Mouse (Mus musculus): ENCODE measurements around the gene Gm20388.
A peak's percentile ranks its signal among the peaks of the same experiment; 100 is the strongest.

Gene Gm20388

DNA sequence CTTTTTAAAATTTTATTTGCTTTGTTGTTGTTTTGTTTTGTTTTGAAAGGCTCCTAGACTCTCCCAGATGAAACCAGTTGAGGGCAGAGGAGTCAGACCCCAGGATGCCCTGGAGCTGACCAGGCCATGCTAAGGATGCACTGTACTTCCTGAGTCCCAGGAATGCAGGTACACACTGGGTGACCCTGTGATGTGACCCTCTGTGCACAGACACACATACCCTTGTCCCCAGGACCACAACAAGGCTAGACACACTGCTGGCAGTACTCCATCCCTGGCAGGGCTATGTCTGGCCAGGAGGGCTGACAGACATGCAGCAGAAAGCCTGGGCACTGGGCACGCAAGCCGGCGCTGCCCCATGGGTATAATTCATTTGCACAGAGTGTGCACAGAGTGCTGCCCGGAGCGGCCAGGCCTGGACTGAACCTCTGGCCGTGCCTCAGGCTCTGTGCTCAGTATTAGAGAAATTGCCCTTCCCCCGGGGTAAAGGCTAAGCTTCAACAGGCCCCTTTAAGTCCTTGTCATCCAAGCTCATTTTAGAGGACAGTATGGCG is 2856.1 kb downstream of the Gm20388 start:
- no peak for DNase-seq (ENCODE audit: low spot score in 2 of 2)

- DNase-seq (ENCODE audit: low spot score in 2 of 2), result no peak
These were observed 2856.6 kb downstream of the Gm20388 start for GRCm38 (mm10) chr8:122767229-122767628.

- no peak for DNase-seq (ENCODE audit: low spot score in 2 of 2)
These were observed 2858.8 kb downstream of the Gm20388 start for GRCm38 (mm10) chr8:122769251-122770058.

DNA sequence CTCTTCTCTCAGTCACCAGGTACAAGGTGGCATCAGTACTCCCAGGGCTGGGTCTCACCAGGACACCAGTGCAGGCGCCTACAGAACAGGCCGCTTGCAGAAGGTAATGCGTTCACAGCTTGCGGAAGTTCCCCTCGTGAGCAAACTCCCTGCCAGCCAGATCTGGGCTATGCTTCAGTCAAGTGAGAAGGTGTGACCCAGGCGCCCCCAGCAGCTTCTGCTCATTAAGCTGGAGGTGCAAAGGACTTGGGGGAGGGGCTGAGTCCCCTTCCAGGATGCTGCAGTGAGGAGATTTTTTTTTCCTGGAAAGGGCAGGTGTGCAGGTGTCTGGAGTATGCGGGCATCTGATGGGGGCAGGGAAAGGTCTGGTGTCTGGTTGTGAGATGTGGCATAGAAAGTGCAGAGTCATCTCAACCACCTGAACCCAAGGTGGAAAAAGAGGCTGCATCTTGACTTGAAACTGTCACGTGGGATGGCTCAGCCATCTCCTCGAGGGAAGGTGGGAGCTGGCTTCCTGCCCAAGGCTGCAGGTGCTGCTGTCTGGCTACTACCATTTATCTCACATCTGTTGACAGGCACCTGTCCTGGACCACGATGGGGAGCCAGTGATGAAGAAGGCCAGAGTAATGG is 2861.9 kb downstream of the Gm20388 start:
- DNase-seq (ENCODE audit: low spot score in 2 of 2), result no peak

- peak; percentile 41 to 59 for DNase-seq (ENCODE audit: low spot score in 2 of 2)
These were observed 2864.9 kb downstream of the Gm20388 start, which contains the start of gene Acsf3 for GRCm38 (mm10) chr8:122775285-122776155. Acsf3 (plus strand) TSS chr8:122775486.

GRCm38 (mm10) chr8:122777701-122778100 is 2867.1 kb downstream of the Gm20388 start:
- no peak for DNase-seq (ENCODE audit: low spot score in 2 of 2)

- no peak for DNase-seq (ENCODE audit: low spot score in 2 of 2)
These were observed 2868.1 kb downstream of the Gm20388 start for GRCm38 (mm10) chr8:122778703-122779239.

- DNase-seq (ENCODE audit: low spot score in 2 of 2), result no peak
These were observed 2868.6 kb downstream of the Gm20388 start for GRCm38 (mm10) chr8:122779255-122779654.

DNA sequence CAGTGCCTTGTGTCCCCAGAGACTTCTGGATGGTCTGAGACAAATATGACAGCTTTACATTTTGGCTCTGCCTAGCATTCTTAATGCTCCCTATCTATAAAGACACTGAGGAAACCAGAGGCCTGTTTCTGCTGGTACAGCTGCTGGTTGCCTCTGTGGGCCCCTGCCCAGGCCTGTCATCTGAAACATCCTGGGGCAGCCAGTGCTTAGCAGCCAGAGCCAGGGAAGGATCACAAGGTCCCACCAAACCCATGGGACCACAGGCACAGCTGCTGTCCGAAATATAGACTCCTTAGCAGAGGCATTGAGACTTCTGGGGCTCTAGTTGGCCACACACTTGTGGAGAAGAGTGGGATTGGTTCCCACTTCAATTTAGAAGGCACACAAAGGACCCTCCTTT is 2874.1 kb downstream of the Gm20388 start:
- DNase-seq (ENCODE audit: low spot score in 2 of 2), result no peak

- DNase-seq (ENCODE audit: low spot score in 2 of 2), result no peak
These were observed 2879.2 kb downstream of the Gm20388 start for GRCm38 (mm10) chr8:122789796-122790195.

DNA sequence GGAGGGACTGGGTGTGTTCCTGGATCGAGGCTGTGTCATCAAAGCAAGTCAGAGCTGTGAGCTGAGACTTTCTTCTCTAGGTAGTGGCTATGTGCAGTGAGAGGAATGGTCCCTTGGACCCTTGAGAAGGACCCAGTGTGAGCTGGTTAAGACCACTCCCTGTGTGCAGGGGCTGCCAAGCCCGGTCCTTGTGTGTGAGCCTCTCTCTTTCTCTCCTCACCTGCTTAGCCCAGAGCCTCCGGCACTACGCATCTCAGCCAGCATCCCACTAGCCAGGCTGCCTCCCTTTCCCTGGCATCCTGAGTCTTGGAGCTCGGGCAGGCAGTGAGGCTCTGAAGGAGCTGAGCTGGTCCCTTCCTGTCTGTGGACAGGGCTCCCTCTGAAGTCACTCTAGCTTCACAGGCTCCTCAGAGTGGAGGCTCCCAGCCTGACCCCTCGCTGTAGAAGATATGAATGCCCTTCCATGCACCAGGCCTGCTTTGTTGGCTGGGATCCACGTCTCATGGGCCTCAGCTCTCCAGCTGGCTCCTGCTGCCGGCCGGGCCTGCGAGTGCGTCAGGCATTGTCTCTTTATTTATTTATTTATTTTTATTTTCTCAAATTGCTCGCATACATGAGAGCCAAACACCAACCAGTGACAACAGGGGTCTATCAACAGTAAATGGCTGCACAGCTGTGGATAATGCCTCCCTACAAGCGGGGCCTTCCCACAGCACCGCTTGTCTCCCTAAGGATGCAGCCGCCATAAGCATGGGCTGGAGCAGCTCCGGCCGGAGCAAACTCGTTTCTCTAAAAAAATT is 2882.9 kb downstream of the Gm20388 start:
- no peak for DNase-seq (ENCODE audit: low spot score in 2 of 2)

DNA sequence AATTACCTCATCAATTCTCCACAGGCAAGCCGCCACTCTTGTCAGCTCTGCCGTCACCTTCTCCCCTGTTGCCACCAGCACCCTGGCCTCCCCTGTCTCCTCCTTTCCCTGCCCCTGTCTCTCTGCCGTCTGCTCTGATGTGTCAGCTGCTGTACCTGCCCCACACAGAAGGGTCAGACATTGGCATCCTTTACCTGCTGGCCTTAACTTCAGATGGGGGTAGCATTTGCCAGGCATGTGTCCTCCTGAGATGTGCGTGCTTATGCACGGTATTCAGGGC is 2883.5 kb downstream of the Gm20388 start:
- DNase-seq (ENCODE audit: low spot score in 2 of 2), result no peak

DNA sequence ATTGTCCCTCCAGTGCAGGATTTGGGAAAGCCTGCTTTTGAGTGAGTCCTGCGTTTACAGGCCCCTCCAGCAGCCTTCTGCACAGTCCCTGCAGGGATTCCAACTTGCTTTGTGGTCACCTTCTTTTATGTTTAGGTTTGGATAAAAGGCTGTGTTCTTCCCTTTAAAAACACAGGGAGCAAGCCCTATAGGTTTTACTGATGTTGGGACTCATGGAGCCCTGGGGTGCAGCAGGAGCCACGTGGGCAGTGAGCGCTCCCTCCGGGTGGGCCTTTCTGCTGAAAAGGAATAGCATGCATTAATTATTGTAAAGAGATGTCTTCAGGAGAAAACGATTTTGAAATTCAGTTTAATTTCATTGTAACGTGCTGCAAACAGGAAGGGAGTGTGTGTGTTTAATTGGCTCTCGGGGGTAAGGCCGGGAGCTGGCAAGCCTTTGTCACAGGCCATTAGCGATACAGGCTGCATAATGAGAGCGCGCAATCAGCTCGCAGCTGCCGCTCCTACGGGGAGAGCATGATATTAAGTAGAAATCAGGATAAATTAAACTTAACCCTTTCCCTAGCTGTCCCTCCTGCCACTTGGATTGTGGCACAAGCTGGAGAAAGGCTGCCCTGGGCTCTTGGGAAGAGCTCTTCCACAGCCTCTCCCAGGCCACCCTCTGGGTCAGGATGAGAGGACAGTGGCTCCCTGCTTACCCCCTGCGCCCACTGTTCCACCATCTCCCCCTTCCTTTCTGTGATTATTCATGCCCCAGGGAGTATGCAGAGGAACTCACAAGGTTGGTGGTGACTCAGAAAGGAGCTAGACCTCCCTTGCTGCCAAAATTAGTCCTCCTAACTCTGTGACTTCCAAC is 2893.5 kb downstream of the Gm20388 start:
- DNase-seq (ENCODE audit: low spot score in 2 of 2), result no peak

DNA sequence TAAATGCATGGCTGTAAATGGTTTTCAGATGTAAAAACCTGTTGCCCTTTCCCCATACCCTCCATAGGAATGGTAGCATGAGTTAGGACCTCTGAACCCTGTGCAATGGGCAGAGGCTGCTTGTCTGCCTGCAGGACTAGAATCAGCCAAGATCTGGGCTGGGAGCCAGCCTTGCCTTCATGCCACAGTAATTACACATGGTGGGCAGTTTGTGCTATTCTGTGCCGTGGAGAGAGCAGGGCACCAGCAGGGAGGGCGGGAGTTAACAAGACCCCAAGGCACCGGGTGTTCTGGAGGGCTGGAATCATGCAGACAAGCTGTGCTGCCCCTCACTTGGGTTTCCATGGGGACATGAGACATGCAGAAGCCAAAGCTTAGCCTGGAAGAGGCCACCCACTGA is 2894.7 kb downstream of the Gm20388 start:
- DNase-seq (ENCODE audit: low spot score in 2 of 2), result no peak

DNA sequence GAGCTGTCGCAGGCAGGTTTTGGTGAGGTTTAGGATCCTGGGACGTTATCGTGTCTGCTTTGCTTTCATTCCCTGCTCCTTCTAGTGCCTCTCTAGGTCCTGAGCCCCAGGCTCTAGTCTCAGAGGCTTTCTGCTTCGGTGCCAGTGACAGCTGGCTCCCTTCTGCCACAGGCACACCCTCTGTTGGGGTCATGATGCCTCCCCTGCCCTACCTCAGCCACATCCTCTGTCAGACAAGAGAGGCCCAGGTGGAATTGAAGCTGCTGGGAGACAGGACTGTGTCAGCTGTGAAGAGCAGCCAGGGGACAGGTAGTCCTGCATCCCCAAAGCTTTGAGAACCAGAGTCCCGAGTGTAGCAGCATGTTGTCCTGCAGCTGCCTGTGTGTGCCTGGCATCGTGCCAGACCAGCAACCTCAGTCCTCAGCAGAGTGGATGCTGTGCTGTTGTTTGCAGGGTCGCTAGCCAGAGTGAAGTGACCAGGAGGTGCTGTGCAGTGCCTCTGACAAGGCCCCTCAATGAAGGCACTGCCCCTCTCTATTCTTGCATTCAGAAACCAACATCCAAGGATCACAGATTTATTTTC is 2896.4 kb downstream of the Gm20388 start:
- no peak for DNase-seq (ENCODE audit: low spot score in 2 of 2)

- DNase-seq (ENCODE audit: low spot score in 2 of 2), result no peak
These were observed 2897.3 kb downstream of the Gm20388 start for GRCm38 (mm10) chr8:122807907-122808306.

- DNase-seq (ENCODE audit: low spot score in 2 of 2), result no peak
These were observed 2899.7 kb downstream of the Gm20388 start for GRCm38 (mm10) chr8:122810376-122810775.

GRCm38 (mm10) chr8:122811870-122812494 is 2901.3 kb downstream of the Gm20388 start:
- no peak for DNase-seq (ENCODE audit: low spot score in 2 of 2)

DNA sequence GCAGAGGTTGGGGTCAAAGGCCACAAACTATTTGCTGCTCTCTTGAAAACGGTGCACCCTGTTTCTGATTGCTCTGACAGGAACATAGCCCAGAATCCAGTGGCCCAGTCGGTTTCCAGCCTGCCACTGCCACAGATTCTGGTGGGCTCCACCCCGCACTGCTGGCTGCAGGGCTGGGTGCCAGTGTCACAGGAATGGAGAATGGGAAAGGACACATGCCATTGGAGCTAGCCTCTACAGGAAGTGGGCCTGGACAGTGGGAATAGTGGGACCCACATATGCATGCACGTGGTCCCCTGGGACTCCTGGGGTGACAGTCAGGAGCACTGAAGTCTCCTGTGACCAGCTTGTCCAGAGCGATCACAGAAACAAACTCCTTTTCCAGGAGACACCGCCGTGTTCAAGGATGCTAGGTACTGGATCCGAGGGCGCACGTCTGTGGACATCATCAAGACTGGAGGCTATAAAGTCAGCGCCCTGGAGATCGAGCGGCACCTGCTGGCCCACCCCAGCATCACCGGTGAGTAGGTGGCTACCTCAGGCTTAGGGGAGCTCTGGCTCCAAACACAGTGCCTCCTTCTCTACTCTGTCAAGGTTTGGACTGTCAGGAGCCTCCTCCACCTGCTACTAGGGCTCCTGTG is 2902.1 kb downstream of the Gm20388 start:
- DNase-seq (ENCODE audit: low spot score in 2 of 2), result no peak
